Mouse (Mus musculus) ES-E14 (cell line): ENCODE measurements around the gene Sf3a1. TPM values are rescaled to one million over a fixed set of nuclear protein-coding genes. Genes with fewer than 3 reads are reported as not detected.
A peak's percentile ranks its signal among the peaks of the same experiment; 100 is the strongest.

ENCODE experiments used
- DNase-seq: peaks from one replicate; pipeline ENCODE4 v3.0.0-alpha.2; 2013; ENCODE audit warnings: low read depth, low spot score
- H3K27ac ChIP-seq: 2 replicates; pipeline ENCODE4 v1.5.1; 2012; ENCODE audit warnings: low read depth, mild to moderate bottlenecking, low read length, moderate library complexity, mixed read lengths; ENCODE audit not compliant: poor library complexity, insufficient read depth, severe bottlenecking
- H3K36me3 ChIP-seq: 2 replicates; pipeline ENCODE4 v1.6.1; 2012; ENCODE audit warnings: mild to moderate bottlenecking, low read length, moderate library complexity, mixed read lengths; ENCODE audit not compliant: control insufficient read depth, poor library complexity, insufficient read depth, severe bottlenecking
- H3K4me1 ChIP-seq, 2 experiments: fragments of 150-350 bp in 1 of 2; sonication (generic) in 1 of 2; 2 replicates each; pipeline ENCODE4 v1.6.1; 2012; ENCODE audit warnings: low read length in 2 of 2, mild to moderate bottlenecking in 1 of 2, mixed read lengths in 1 of 2; ENCODE audit not compliant: control insufficient read depth in 2 of 2, insufficient read depth in 2 of 2, poor library complexity in 1 of 2
- H3K4me3 ChIP-seq, 2 experiments: fragments of 150-350 bp in 1 of 2; sonication (generic) in 1 of 2; 2 replicates each; pipeline ENCODE4 v1.5.1; 2012; ENCODE audit warnings: low read length in 2 of 2, low read depth in 1 of 2, mild to moderate bottlenecking in 1 of 2, mixed read lengths in 1 of 2; ENCODE audit not compliant: insufficient read depth in 1 of 2, poor library complexity in 1 of 2, severe bottlenecking in 1 of 2
- H3K9ac ChIP-seq: 2 replicates; pipeline ENCODE4 v1.6.1; 2012; ENCODE audit warnings: low read depth, mild to moderate bottlenecking, low read length, mixed read lengths; ENCODE audit not compliant: poor library complexity, insufficient read depth, severe bottlenecking
- H3K9me3 ChIP-seq: fragments of 150-350 bp; sonication (generic); 2 replicates; pipeline ENCODE4 v1.6.1; 2012; ENCODE audit warnings: low read depth, mild to moderate bottlenecking, low read length; ENCODE audit not compliant: control insufficient read depth, insufficient read depth
- CHD2 ChIP-seq: IDR thresholded peaks from 2 replicates; pipeline ENCODE4 v1.6.1; 2014; ENCODE audit warnings: mild to moderate bottlenecking, low read depth, low read length, inconsistent platforms
- HCFC1 ChIP-seq: IDR thresholded peaks from 2 replicates; pipeline ENCODE4 v1.6.1; 2012; ENCODE audit warnings: low read length, inconsistent platforms, borderline replicate concordance; ENCODE audit not compliant: insufficient read depth
- MAFK ChIP-seq: IDR thresholded peaks from 2 replicates; pipeline ENCODE4 v1.6.1; 2014; ENCODE audit warnings: mild to moderate bottlenecking, low read depth, low read length, inconsistent platforms; ENCODE audit not compliant: insufficient read depth
- ZC3H11A ChIP-seq: IDR thresholded peaks from 2 replicates; pipeline ENCODE4 v1.6.1; 2012; ENCODE audit warnings: low read depth, mild to moderate bottlenecking, inconsistent platforms, low read length, borderline replicate concordance
- ZNF384 ChIP-seq: IDR thresholded peaks from 2 replicates; pipeline ENCODE4 v1.6.1; 2012; ENCODE audit warnings: low read depth, low read length, inconsistent platforms
- in situ Hi-C, 2 experiments: fragments of 600-800 bp; cut with MboI; formaldehyde crosslinking; loops; one replicate each; pipeline ENCODE4 v1.15.1; 2025; ENCODE audit warnings: low sequenced_read_pairs in 2 of 2, inconsistent platforms in 1 of 2; ENCODE audit not compliant: unreplicated experiment in 2 of 2
- total RNA-seq: library from RNA; depleted of rRNA; stranded (reverse); fragments of 300-350 nt; gene quantifications from 2 replicates; pipeline ENCODE4 v1.2.3, GENCODE M21; 2012; rRNA removed

Sf3a1 gene
- total RNA-seq, 1 experiment: 57.4 TPM

GRCm38 (mm10) chr11:4229841-4230240 is 69.7 kb downstream of the Sf3a1 start:
- H3K9ac ChIP-seq: no peak overlapping the region
- no peak for DNase-seq
- peaks cover 0 to 3% of the 10 kb centered on the region in 2 experiments; a peak in 1 of 4 replicates for H3K4me1 ChIP-seq
- no peak for TF ChIP-seq HCFC1
- no peak for TF ChIP-seq CHD2
- no peak for TF ChIP-seq MAFK
- no peak for TF ChIP-seq ZC3H11A
- no peak for TF ChIP-seq ZNF384
- H3K36me3 ChIP-seq: no peaks in the 10 kb centered on the region
- peak overlapping the region in 1 of 2 experiments; percentile 35; a peak in 1 of 4 replicates for H3K4me3 ChIP-seq
- in situ Hi-C loops: no loop called here
- H3K9me3 ChIP-seq: no peaks in the 10 kb centered on the region
- H3K27ac ChIP-seq: no peak overlapping the region

GRCm38 (mm10) chr11:4231435-4231834 is 71.3 kb downstream of the Sf3a1 start:
- TF ChIP-seq CHD2: no peak
- no peak for TF ChIP-seq HCFC1
- TF ChIP-seq ZNF384: no peak
- no peak for TF ChIP-seq ZC3H11A
- no peak for TF ChIP-seq MAFK
- Histone ChIP-seq H3K27ac (no peak overlapping the region), H3K9me3 (no peaks in the 10 kb centered on the region), H3K9ac (no peak overlapping the region), H3K4me3 (0 out of 4 replicates have a peak overlapping the region, but pooled peaks of 1 of the 2 experiments have one; percentile 43), H3K4me1 (peaks cover 3 to 7% of the 10 kb centered on the region in 2 experiments; a peak in 2 of 4 replicates), H3K36me3 (no peaks in the 10 kb centered on the region)
- DNase-seq: no peak
- in situ Hi-C loops: no loop called here

Other genes starting within 250 kb of the Sf3a1 start
- 13.9 and 18.2 TPM in 2 replicates for gene Slc35e4, start 245.7 kb upstream of the Sf3a1 start, total RNA-seq
- 32.4 and 44.3 TPM in 2 replicates for gene Tcn2, start 228.2 kb upstream of the Sf3a1 start, total RNA-seq
- 128 and 143 TPM in 2 replicates for gene Pes1, start 196.4 kb upstream of the Sf3a1 start, total RNA-seq
- 0.76 and 1.3 TPM in 2 replicates for gene 4930556J24Rik, start 183.6 kb upstream of the Sf3a1 start, total RNA-seq
- gene Gal3st1, start 176.7 kb upstream of the Sf3a1 start, total RNA-seq: 4.0 and 4.9 TPM in 2 replicates
- gene Sec14l4, start 128.9 kb upstream of the Sf3a1 start, total RNA-seq: 0.94 and 2.3 TPM in 2 replicates
- 0.22 and 0.26 TPM in 2 replicates for gene Sec14l3, start 95.5 kb upstream of the Sf3a1 start, total RNA-seq
- gene Mtfp1, start 64.9 kb upstream of the Sf3a1 start, total RNA-seq: 12.7 and 20.5 TPM in 2 replicates
- gene Sec14l2, start 36.9 kb upstream of the Sf3a1 start, total RNA-seq: 7.9 and 9.0 TPM in 2 replicates
- 19.5 and 28.8 TPM in 2 replicates for gene Rnf215, start 25.1 kb upstream of the Sf3a1 start, total RNA-seq
- gene Ccdc157, start 57 bp upstream of the Sf3a1 start, total RNA-seq: 4.3 and 5.8 TPM in 2 replicates
- gene Tbc1d10a, start 26.4 kb downstream of the Sf3a1 start, total RNA-seq: 40.9 and 45.7 TPM in 2 replicates
- 45.5 and 72.0 TPM in 2 replicates for gene Castor1, start 57.9 kb downstream of the Sf3a1 start, total RNA-seq
- gene Osm, start 76.1 kb downstream of the Sf3a1 start, total RNA-seq: 0.98 and 1.8 TPM in 2 replicates
- 6.6 and 7.9 TPM in 2 replicates for gene Lif, start 97.2 kb downstream of the Sf3a1 start, total RNA-seq